Mouse (Mus musculus): ENCODE measurements at regions not wholly inside any gene's neighbourhood (a gene's known extent, or its start where the extent isn't known, plus 50 kb on each side); places are given as distances from the start of the nearest gene placed in this dataset.

- no peak overlapping the region for H3K4me2 ChIP-seq (ENCODE audit: low read length)
- H3K27me3 ChIP-seq (ENCODE audit: control insufficient read depth, insufficient read depth, low read length): no peaks in the 10 kb centered on the region
- no peak overlapping the region for H3K9ac ChIP-seq (replicated peaks; ENCODE audit: low read length)
- H3K27ac ChIP-seq (replicated peaks; ENCODE audit: low read depth, low read length): no peak overlapping the region
- H3K4me3 ChIP-seq (replicated peaks; ENCODE audit: low read depth, low read length): no peak overlapping the region
- no peak for ATAC-seq (ENCODE audit: low FRiP score, low TSS enrichment)
- no peak for DNase-seq
- H3K9me3 ChIP-seq (ENCODE audit: control insufficient read depth, low read length): no peaks in the 10 kb centered on the region
- no peaks in the 10 kb centered on the region for H3K4me1 ChIP-seq (ENCODE audit: control insufficient read depth, insufficient read depth, low read length)
- WGBS: 91% methylated on average over 2 of the region's 2 CpGs
- no peaks in the 10 kb centered on the region for H3K36me3 ChIP-seq (ENCODE audit: control insufficient read depth, insufficient read depth, low read length)
Measured at GRCm38 (mm10) chr10:37720748-37721147, 582.0 kb upstream of the Marcks start.

GRCm38 (mm10) chr10:37716946-37717345 is 578.2 kb upstream of the Marcks start:
- H3K27me3 ChIP-seq (ENCODE audit: control insufficient read depth, insufficient read depth, low read length): no peaks in the 10 kb centered on the region
- no peaks in the 10 kb centered on the region for H3K4me1 ChIP-seq (ENCODE audit: control insufficient read depth, insufficient read depth, low read length)
- ATAC-seq (ENCODE audit: low FRiP score, low TSS enrichment) (no peak), DNase-seq (no peak)
- H3K4me3 ChIP-seq (replicated peaks; ENCODE audit: low read depth, low read length): no peak overlapping the region
- no peak overlapping the region for H3K27ac ChIP-seq (replicated peaks; ENCODE audit: low read depth, low read length)
- H3K36me3 ChIP-seq (ENCODE audit: control insufficient read depth, insufficient read depth, low read length): no peaks in the 10 kb centered on the region
- H3K4me2 ChIP-seq (ENCODE audit: low read length): no peak overlapping the region
- H3K9ac ChIP-seq (replicated peaks; ENCODE audit: low read length): no peak overlapping the region
- no peaks in the 10 kb centered on the region for H3K9me3 ChIP-seq (ENCODE audit: control insufficient read depth, low read length)

GRCm38 (mm10) chr10:37711459-37711858 is 572.7 kb upstream of the Marcks start:
- no peak for ATAC-seq (ENCODE audit: low FRiP score, low TSS enrichment)
- Histone ChIP-seq H3K9ac (replicated peaks; ENCODE audit: low read length) (no peak overlapping the region), H3K27me3 (ENCODE audit: control insufficient read depth, insufficient read depth, low read length) (no peaks in the 10 kb centered on the region)

GRCm38 (mm10) chr10:37694041-37694690 is 555.4 kb upstream of the Marcks start:
- ATAC-seq (ENCODE audit: low FRiP score, low TSS enrichment) (no peak), DNase-seq (peak; percentile 26)
- 62% methylated on average over 7 of the region's 7 CpGs for WGBS
- Histone ChIP-seq H3K27me3 (ENCODE audit: control insufficient read depth, insufficient read depth, low read length) (no peaks in the 10 kb centered on the region), H3K27ac (replicated peaks; ENCODE audit: low read depth, low read length) (no peak overlapping the region), H3K9me3 (ENCODE audit: control insufficient read depth, low read length) (no peaks in the 10 kb centered on the region), H3K9ac (replicated peaks; ENCODE audit: low read length) (no peak overlapping the region), H3K4me2 (ENCODE audit: low read length) (no peak overlapping the region), H3K36me3 (ENCODE audit: control insufficient read depth, insufficient read depth, low read length) (no peaks in the 10 kb centered on the region), H3K4me1 (ENCODE audit: control insufficient read depth, insufficient read depth, low read length) (no peaks in the 10 kb centered on the region), H3K4me3 (replicated peaks; ENCODE audit: low read depth, low read length) (no peak overlapping the region)

More at GRCm38 (mm10) chr10:37711459-37711858, 572.7 kb upstream of the Marcks start:
- DNase-seq: no peak
- no peaks in the 10 kb centered on the region for H3K9me3 ChIP-seq (ENCODE audit: control insufficient read depth, low read length)
- no peak overlapping the region for H3K27ac ChIP-seq (replicated peaks; ENCODE audit: low read depth, low read length)
- H3K4me2 ChIP-seq (ENCODE audit: low read length): no peak overlapping the region
- H3K36me3 ChIP-seq (ENCODE audit: control insufficient read depth, insufficient read depth, low read length): no peaks in the 10 kb centered on the region
- no peaks in the 10 kb centered on the region for H3K4me1 ChIP-seq (ENCODE audit: control insufficient read depth, insufficient read depth, low read length)
- no peak overlapping the region for H3K4me3 ChIP-seq (replicated peaks; ENCODE audit: low read depth, low read length)

GRCm38 (mm10) chr10:37692851-37693250 is 554.1 kb upstream of the Marcks start:
- Histone ChIP-seq H3K4me2 (ENCODE audit: low read length) (no peak overlapping the region), H3K4me1 (ENCODE audit: control insufficient read depth, insufficient read depth, low read length) (no peaks in the 10 kb centered on the region), H3K27me3 (ENCODE audit: control insufficient read depth, insufficient read depth, low read length) (no peaks in the 10 kb centered on the region), H3K27ac (replicated peaks; ENCODE audit: low read depth, low read length) (no peak overlapping the region), H3K4me3 (replicated peaks; ENCODE audit: low read depth, low read length) (no peak overlapping the region), H3K9me3 (ENCODE audit: control insufficient read depth, low read length) (no peaks in the 10 kb centered on the region), H3K36me3 (ENCODE audit: control insufficient read depth, insufficient read depth, low read length) (no peaks in the 10 kb centered on the region), H3K9ac (replicated peaks; ENCODE audit: low read length) (no peak overlapping the region)
- no peak for DNase-seq
- no peak for ATAC-seq (ENCODE audit: low FRiP score, low TSS enrichment)

- H3K27ac ChIP-seq (replicated peaks; ENCODE audit: low read depth, low read length): no peak overlapping the region
- ATAC-seq (ENCODE audit: low FRiP score, low TSS enrichment) (no peak), DNase-seq (peak; percentile 39)
- no peak overlapping the region for H3K4me2 ChIP-seq (ENCODE audit: low read length)
- H3K27me3 ChIP-seq (ENCODE audit: control insufficient read depth, insufficient read depth, low read length): no peaks in the 10 kb centered on the region
- no peak overlapping the region for H3K9ac ChIP-seq (replicated peaks; ENCODE audit: low read length)
- WGBS: 42% methylated on average over 2 of the region's 2 CpGs
- H3K4me3 ChIP-seq (replicated peaks; ENCODE audit: low read depth, low read length): no peak overlapping the region
- no peaks in the 10 kb centered on the region for H3K36me3 ChIP-seq (ENCODE audit: control insufficient read depth, insufficient read depth, low read length)
- H3K9me3 ChIP-seq (ENCODE audit: control insufficient read depth, low read length): no peaks in the 10 kb centered on the region
- H3K4me1 ChIP-seq (ENCODE audit: control insufficient read depth, insufficient read depth, low read length): no peaks in the 10 kb centered on the region
Measured at GRCm38 (mm10) chr10:37691939-37692338, 553.2 kb upstream of the Marcks start.

GRCm38 (mm10) chr10:37683101-37683500 is 544.4 kb upstream of the Marcks start:
- ATAC-seq (ENCODE audit: low FRiP score, low TSS enrichment): peak; percentile 57; the same call in 1 of the 2 replicates
- H3K4me1 ChIP-seq (ENCODE audit: control insufficient read depth, insufficient read depth, low read length): 0 out of 2 replicates have a peak, but pooled peaks cover 3% of the 10 kb centered on the region
- H3K9me3 ChIP-seq (ENCODE audit: control insufficient read depth, low read length): no peaks in the 10 kb centered on the region
- peak; percentile 43 for DNase-seq
- no peak overlapping the region for H3K4me3 ChIP-seq (replicated peaks; ENCODE audit: low read depth, low read length)
- no peak overlapping the region for H3K4me2 ChIP-seq (ENCODE audit: low read length)
- H3K36me3 ChIP-seq (ENCODE audit: control insufficient read depth, insufficient read depth, low read length): no peaks in the 10 kb centered on the region
- no peak overlapping the region for H3K9ac ChIP-seq (replicated peaks; ENCODE audit: low read length)
- H3K27ac ChIP-seq (replicated peaks; ENCODE audit: low read depth, low read length): no peak overlapping the region
- H3K27me3 ChIP-seq (ENCODE audit: control insufficient read depth, insufficient read depth, low read length): no peaks in the 10 kb centered on the region

GRCm38 (mm10) chr10:37680601-37681000 is 541.9 kb upstream of the Marcks start:
- Histone ChIP-seq H3K4me3 (replicated peaks; ENCODE audit: low read depth, low read length) (no peak overlapping the region), H3K4me2 (ENCODE audit: low read length) (no peak overlapping the region), H3K9ac (replicated peaks; ENCODE audit: low read length) (no peak overlapping the region), H3K36me3 (ENCODE audit: control insufficient read depth, insufficient read depth, low read length) (no peaks in the 10 kb centered on the region), H3K4me1 (ENCODE audit: control insufficient read depth, insufficient read depth, low read length) (0 out of 2 replicates have a peak, but pooled peaks cover 3% of the 10 kb centered on the region), H3K9me3 (ENCODE audit: control insufficient read depth, low read length) (no peaks in the 10 kb centered on the region), H3K27me3 (ENCODE audit: control insufficient read depth, insufficient read depth, low read length) (no peaks in the 10 kb centered on the region), H3K27ac (replicated peaks; ENCODE audit: low read depth, low read length) (no peak overlapping the region)
- ATAC-seq (ENCODE audit: low FRiP score, low TSS enrichment) (no peak), DNase-seq (no peak)

- Histone ChIP-seq H3K9me3 (ENCODE audit: control insufficient read depth, low read length) (no peaks in the 10 kb centered on the region), H3K36me3 (ENCODE audit: control insufficient read depth, insufficient read depth, low read length) (no peaks in the 10 kb centered on the region), H3K4me3 (replicated peaks; ENCODE audit: low read depth, low read length) (no peak overlapping the region), H3K27me3 (ENCODE audit: control insufficient read depth, insufficient read depth, low read length) (no peaks in the 10 kb centered on the region), H3K9ac (replicated peaks; ENCODE audit: low read length) (no peak overlapping the region), H3K4me2 (ENCODE audit: low read length) (no peak overlapping the region), H3K4me1 (ENCODE audit: control insufficient read depth, insufficient read depth, low read length) (no peaks in the 10 kb centered on the region), H3K27ac (replicated peaks; ENCODE audit: low read depth, low read length) (no peak overlapping the region)
- DNase-seq (no peak), ATAC-seq (ENCODE audit: low FRiP score, low TSS enrichment) (no peak)
- 86% methylated on average over 1 of the region's 1 CpGs for WGBS
Measured at GRCm38 (mm10) chr10:37677826-37678225, 539.1 kb upstream of the Marcks start.

Measured in midbrain, embryonic 14.5 days (tissue).